Mouse (Mus musculus): Measurements from ENCODE around the gene Spry1.

Gene Spry1

DNA sequence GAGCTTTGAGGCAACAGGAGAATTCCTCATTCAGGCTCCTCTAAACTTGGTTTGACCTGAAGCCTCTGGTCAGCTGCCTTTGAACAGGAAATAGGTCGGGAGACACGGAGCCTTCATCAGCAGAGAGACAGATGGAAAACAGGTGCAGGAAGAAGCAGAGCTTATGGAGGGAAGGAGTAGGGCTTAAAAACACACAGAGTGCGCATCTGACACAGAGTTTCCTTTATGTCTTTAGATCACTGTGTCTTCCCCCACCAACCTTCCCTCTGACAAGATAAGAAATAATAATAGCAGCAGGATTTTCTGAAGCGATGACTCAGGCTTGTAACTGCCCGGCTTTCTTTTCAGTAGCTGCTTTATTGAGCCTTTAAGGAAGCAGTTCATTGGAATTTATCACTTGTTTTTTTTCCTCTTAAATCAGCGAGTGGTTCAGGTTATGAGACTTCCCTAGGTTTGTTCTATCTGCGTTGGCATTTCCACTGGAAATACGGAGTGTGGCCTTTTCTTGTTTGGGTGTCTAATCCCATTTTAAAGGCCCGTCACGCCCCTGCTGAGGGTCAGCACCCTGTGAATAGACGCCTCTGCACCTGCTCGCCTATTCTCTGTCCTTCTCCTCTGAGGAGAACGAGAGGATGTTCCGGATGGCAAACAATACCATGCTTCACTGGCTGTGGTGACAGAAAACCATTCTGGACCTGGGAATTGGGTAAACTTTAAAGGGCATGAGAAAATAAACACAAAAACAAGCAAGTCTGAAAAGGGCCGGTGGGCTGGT, 32.7 kb downstream of the Spry1 start:
- no peak for DNase-seq

DNA sequence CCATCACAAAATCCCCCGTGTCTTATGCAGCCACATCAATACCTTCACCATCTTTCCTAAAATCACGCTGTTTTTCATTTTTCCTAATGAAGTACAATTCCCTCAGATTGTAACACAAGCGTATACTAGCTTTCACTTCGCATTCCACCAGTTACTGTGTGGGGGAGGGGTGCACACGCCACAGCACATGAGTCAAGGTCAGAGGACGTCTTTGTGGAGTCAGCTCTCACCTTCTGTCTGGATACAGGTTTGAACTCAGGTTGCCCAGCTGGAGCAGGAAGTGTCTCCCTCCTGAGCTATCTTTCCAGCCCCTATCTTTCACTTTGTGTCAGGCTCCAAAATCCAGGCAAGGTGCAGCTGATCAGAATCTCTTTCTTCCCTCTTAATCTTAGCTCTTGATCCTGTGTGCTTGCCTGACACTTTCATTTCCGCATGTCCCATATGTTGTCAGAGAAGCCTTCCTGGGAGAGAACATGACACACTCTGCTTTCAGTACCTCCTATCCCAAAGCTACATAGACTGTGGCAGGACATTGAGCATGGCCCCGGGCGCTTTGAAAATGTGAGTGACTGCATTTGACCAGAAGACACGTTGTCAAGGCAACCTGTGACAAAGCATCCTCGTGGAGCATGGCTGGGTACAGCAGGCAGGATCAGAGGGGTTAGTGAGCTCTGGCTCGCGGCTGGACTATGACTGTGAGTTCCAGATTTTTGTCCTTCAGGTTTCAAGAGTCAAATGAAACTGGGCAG, 33.9 kb downstream of the Spry1 start:
- DNase-seq, result peak; percentile 30 to 36

DNA sequence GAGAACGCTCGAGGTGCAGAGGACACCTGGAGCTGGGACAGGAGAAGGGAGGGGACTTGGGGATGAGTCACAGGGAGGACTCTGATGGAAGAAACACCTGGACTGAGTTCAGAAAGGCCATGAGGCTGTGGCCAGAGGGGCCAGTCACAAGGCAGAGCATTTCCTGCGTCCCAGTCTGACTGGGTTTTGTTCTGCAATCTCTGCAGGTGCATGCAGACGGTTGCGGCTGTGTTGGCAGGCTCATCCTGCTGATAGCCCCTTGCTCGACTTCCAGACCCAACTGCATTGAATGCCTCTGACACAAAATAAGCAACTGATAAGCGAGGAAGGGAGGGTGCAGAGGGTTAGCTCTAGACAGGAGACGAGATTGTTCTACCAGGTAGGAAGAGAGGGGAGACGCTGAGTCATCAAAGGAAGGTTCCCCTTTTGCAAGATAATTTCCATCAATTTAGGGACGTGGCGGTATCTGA, 35.3 kb downstream of the Spry1 start:
- no peak for DNase-seq

DNA sequence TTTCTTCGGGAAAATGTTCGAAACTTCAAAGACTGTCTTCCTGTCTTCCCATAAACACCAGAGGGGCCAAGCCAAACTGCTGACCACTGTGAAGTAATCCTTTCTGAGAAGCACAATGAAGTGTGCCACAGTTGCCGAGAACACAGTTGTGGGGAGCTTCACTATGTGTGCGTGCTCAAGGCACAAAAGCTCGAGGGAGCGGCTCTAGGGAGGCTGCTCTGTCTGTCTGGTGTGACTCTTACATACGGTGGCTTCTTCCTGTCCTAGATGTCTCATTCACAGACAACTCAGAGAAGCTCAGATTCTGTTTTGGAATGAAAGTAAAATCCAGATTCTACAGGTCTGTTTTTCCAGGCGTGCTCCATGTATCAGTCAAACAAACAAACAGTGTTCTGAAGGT, 36.5 kb downstream of the Spry1 start:
- no peak for DNase-seq

DNA sequence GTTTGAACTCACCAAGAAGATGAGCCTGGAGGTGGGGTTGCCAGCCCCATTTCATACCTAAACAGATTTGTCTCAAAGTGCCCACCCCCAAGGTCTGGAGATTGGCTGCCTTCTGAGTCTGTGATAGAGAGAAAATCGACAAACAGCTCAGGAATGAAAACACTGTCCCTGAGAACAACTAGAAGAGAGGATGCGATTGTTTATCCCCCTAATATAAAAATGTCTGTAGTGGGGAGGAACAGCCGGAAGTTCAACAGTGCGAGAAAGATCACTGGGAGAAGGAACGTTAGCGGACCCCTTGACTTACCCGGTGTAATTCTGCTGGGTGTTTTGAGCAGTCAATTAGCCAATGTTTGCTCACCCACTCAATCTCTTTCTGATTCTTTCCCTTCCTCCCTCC, 46.5 kb downstream of the Spry1 start:
- no peak for DNase-seq

DNA sequence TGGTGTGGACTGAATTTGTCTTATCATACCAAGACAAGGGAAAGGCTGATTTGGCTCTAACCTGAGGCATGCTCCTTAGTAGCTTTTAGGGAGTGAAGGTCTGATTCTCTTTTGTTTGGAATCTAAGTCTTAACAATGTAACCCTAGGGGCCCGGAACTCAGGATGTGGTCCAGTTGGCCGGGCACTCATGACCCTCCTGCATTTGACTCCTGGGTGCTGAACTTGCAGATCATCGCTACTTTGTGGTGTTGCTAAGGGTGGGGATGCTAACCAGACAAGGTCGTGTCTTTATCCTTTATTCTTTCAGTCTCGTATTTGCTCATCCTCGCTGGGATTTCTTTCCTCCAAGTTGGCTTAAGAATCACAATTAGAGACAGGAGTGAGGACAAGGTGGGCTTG, 47.0 kb downstream of the Spry1 start:
- no peak for DNase-seq

DNA sequence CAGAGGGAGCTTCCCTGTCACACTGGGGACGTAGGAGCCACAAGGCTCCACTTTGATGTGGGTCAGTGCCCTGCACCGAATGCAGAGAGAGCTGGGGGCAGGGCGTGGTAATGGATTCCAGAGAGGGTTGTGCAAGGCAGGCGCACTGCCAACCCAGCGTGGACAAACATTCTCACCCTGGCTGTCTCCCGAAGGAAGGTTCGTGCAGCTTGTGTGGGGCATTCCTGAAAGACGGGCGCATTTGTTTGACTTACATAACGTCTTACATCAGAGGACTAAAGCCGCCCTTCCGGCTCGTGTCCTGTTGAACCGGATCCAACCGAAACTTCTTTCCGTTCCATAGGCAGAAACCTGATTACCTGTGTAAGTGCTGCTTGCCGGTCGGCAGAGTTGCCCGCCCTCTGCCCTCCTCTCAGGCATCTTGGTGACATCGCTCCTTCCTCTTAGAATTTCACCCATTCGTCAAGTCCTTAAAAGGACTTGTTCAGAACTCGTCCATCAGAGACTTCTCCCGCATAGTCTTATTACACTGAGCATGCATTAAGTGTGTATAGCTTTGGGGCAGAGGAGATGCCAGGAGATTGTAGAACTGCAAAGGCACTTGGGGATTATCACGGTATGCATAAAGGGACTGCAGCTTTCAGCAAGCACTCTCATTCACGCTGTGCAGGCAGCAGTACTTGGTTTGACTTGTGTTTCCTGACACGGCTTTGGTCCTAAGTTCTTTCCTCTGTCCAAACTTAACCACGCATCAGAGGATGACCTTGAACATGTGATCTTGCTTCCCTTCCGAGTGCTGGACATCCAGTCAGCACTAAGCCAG, 47.6 kb downstream of the Spry1 start:
- DNase-seq, result peak; percentile 66

DNA sequence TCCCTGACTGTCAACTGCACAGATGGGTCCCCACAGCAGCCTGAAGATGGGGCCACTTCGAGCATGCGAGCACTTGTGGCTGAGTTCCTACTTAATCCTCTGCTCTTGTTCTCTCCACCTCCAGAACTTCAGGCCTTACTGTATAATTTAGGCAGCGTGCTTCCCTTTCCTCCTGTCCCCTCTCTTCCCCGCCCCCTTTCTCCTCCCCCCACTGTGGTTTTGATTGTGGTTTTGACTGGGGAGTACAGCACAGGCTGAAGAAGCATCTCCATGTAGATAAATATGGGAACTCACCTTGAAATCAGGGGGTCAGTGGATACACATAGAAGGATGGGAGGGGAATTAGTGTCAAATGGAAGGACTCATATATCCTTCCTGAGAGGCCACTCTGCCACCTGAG, 53.2 kb downstream of the Spry1 start:
- no peak for DNase-seq

DNA sequence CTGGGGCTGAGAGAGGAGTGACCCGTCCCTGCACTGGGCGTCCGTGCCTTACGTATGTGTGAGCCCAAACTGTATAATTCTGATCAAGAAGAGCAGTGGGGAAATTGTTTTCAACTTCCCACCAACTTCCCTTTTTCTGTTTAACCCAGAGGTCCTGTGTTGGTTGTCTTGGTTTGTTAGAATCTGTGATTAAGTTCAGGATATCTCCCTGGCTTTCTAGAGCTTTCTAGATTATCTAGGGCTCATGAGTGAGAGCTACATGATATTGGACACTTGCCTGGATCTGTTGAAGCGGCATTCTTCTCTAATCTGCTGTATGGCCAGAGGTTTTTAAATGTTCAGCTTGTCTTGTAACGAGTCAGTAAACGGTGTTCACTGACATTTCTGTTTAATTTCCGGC, 53.8 kb downstream of the Spry1 start:
- DNase-seq, result no peak
